Mouse (Mus musculus): ENCODE measurements around the gene Letmd1.
"Not testable (repeated sequence)": the region's sequence is repeated elsewhere in the genome, so short reads cannot be mapped to it uniquely, and the experiment has no call there.

Gene Letmd1

GRCm38 (mm10) chr15:100452486-100452885 is 16.3 kb upstream of the Letmd1 start:
- DNase-seq, result no peak

- no peak for DNase-seq
Measured at GRCm38 (mm10) chr15:100456356-100456991, 12.3 kb upstream of the Letmd1 start.

GRCm38 (mm10) chr15:100457340-100457739 is 11.5 kb upstream of the Letmd1 start:
- DNase-seq, result peak; percentile 82

- DNase-seq, result peak; percentile 71
Measured at GRCm38 (mm10) chr15:100458055-100458454, 10.8 kb upstream of the Letmd1 start.

DNA sequence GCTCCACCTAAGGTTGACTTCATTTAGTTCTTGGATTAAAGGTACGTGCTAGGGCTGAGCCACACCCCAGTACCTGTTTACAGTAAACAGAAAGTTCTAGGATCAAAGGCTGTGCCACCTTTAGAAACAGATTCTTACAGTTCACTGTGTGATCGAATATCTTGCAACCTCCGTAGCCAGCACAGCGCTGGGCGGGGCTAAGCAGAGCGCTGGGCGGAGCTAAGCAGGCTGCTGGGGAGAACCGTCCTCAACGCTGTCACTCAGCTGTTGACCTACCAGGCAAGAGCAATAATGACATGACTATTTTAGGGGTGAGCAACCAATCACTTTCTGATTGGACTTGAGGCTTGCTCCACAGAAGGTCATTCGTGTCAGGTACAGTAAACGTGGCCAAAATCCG is 7.9 kb upstream of the Letmd1 start:
- DNase-seq, result no peak

DNA sequence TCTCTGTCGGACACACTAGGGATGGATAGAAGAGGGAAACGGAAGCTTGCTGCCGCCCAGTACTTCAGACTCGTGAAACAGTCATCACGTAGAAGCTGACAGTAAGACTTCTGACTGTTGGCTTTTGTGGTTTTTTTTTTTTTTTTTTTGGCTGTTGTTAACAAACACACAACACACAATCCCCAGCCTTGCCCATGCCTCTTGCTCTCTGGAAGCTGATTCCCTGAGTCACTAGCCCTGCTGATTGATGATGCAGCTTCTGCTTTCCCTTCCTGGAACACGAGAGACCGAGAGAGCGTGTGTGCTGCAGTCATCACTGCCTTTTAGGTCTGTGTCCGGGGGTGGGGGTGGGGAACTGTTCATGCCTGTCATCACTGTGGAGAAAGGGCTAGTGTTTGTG is 7.2 kb upstream of the Letmd1 start:
- no peak for DNase-seq

DNA sequence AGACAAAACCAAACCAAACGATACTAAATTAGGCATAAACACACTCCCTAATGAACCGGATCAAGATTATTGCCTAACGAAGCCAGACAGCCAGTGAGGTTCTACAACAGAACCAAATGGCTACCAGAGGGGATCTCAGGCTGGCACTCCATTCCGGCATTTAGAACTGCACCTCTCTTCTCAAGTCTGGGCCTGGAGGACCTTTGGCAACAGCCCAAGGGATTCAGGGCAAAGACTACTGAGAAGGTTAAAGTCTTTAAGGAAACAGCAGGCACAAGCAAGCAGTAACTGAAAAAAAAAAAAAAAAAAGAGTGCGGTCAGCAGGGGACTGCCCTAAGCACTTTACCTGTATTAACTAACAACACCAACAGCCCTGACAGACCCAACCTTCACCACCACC is 6.7 kb upstream of the Letmd1 start:
- no peak for DNase-seq

DNA sequence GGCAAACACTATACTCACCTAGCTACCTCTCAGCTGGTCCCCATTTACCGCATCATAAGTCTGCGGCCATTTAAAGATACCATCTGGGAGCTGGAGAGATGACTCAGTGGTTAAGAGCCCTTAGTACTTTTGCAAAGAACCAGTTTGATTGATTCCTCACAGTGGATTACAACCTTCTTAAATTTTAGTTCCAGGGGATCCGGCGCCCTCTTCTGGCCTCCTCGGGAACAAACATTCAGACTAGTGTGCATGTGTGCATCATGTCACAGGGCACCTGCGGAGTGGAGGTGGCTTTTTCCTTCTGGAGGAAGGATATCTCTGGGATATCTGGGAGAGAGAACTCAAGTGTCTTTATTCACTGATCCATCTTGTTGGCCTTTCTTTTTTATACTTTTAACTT is 5.1 kb upstream of the Letmd1 start:
- DNase-seq, result peak; percentile 78

DNA sequence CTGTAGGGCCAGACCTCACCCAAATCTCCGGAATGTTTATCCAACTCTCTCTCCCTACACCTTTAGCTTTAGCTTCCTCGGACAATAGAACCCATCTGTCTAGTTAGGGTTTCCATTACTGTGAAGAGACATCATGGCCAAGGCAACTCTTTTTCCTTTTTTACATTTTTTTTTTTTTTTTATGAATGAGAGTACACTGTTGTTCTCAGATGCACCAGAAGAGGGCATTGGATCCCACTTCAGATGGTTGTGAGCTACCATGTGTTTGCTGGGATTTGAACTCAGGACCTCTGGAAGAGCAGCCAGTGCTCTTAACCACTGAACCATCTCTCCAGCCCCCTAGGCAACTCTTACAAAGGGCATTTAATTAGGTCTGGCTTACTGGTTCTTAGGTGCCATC is 3.4 kb upstream of the Letmd1 start:
- DNase-seq, result no peak

- DNase-seq, result no peak
Measured at GRCm38 (mm10) chr15:100467738-100468137, 1.1 kb upstream of the Letmd1 start.

DNA sequence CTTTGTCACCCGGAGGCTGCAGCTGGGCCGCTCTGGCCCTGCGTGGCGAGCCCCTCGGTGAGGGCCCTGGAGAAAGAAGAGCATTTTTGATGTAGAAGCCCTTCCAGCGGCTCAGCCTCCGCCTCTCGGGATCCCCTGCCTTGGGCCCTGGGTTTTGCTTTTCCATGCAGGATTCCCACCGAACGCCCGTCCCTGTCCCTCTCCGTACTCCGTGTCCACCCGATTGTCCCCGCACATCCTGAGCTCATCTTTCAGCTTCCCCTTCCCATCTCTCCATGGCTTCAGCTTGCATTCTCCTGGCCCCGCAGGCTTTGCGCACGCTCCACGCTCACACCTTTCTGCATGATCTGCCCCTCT is 344 bp downstream of the Letmd1 start:
- DNase-seq, result no peak

DNA sequence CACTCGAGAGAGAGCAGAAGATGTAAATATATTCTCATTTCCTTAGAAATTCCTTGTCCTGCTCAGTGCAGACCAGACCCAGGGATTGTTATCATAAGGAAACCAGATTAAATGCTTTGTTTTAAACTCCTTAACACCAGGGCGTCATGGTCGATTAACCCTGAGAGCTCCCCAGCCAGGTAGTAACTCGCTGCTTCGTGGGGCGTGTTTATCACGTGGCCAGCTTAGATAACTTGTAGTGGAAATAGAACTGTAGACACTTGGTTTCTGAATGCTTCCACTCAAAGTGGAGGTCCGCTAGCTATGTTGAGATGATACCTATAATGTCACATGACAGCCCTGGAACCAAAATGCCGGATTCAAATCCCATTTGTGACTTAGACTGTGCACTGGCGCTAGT is 1.2 kb downstream of the Letmd1 start:
- DNase-seq, result no peak

GRCm38 (mm10) chr15:100473926-100474503 is 5.2 kb downstream of the Letmd1 start:
- DNase-seq, result no peak

DNA sequence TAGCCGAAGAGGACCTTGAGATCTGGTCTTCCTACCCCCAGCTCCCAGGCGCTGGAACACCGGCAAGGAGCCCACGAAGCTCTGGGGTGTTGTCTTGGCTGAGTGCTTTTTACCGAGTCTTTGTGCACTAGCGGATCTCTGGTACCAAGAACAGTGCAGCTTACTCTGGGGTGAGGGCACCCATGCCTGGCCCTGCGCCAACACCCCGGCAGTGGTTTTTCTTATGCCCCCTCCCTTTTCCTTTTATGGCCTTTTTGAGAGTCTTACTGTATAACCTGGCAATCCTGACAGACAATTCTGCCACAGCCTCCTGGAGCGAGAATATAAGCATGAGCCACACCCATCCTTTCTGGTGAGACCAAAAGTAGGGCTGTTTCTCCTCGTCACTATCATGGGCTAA is 9.5 kb downstream of the Letmd1 start:
- DNase-seq, result no peak

DNA sequence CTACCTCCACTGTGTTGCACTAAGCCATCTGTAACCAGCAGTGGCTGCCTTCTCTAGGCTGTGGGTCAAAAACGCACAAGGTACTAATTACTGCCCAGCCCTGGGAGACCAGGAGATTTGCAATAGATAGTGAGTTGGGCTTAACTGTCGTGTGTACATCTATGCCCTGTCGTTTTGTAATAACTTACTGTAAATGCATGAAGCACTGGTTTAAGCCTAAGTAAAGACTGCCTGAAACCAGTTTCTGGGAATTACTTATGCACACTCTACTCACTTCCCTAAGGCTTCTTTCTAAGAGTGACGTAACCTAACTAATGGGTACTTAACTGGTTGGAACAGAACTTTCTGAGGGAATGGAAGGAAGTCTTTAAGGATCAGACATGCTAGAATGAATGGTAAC is 10.1 kb downstream of the Letmd1 start:
- no peak for DNase-seq

DNA sequence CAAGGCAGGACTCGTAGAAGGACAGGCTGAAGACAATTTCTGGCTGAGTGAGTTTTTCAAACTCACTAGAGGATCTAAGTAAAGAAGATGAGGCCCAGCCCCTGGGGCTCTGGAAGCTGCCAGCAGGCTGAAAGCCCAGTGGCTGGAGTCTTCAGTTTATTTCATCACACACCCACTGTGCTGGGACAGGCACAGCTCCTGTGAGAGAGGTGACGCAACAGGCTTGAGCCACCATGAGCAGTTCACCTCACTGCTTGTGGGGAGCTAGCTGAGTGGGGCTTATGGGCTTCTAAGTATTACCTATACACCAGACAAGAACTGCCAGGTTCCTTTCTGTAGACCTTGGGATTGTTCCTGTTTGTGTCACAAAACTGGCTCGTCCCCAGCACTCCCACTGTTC is 16.8 kb downstream of the Letmd1 start:
- no peak for DNase-seq

DNA sequence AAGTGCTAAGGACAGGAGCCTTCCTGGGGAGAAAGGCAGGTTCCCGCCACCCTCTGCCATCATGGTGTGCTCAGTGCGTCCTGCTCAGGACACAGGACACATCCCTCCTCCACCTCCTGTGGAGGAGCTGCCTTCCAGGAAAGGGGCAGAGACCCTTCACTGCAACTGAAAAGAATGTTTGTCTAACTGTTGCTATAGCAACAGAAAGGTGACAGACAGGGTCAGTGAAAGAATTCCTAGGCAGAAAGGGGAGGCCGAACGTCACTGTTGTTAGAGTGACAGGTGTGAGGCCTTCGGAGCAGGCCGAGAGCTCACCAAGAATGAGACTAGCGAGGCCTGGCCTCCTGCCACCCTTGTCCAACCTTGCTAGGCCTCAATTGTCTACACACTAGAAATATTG is 17.6 kb downstream of the Letmd1 start:
- DNase-seq, result no peak

DNA sequence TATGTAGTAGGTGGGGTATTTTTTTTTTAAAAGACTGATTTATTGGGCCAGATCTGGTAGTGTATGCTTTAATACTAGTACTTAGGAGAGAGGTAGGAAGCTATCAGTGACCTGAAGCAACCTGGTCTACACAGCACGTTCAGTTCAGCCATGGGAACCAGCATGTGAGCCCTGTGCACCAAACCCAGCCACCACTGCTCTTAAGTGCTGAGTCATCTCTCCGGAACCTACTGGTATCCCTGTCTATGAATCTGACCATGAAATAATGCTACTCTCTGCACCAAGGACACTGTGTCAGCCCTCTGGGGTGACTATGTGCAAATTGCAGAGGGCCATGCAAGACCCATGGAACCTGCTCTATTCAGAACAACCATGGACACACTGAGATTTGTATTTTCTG is 18.2 kb downstream of the Letmd1 start:
- no peak for DNase-seq

- DNase-seq, result not testable (repeated sequence)
Measured at GRCm38 (mm10) chr15:100488297-100488696, 19.5 kb downstream of the Letmd1 start.

DNA sequence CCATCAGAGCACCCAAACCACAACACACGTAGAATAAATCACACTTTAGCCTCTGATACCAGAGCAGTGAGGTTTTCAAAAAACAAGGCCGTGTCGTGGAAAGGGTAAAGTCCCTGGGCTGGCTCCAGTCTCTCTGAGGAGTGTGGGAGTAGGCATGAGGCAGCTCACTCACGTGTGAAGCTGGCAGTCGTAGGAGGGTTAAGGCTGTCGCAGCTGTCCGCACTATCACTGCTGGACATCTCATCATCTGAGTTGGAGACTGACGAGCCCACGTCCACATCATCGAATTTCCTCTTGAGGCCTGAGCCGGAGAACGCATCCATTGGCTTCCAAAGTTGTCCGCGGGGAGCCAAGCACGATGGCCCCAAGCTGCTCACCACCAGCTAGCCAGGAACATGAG is 20.4 kb downstream of the Letmd1 start:
- DNase-seq, result no peak

DNA sequence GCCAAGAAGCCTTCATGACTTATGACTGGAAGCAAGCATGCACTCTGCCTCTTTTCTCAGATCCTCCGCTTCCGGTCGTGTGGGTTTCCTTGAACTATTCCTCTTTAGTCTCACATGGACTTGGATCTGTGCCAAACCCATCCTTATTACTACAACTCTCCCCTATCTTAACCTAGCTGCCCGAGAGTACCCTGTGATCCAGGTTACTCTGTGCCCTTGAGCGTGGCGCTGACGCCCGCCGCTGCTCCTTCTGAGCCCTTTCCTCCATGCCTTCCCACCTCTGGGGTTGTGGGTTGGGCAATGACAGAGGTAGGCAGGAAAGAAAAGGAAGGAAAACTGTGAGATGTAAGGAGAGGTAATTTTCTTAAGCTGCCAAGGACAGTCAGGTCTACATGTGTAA is 23.1 kb downstream of the Letmd1 start:
- no peak for DNase-seq

DNA sequence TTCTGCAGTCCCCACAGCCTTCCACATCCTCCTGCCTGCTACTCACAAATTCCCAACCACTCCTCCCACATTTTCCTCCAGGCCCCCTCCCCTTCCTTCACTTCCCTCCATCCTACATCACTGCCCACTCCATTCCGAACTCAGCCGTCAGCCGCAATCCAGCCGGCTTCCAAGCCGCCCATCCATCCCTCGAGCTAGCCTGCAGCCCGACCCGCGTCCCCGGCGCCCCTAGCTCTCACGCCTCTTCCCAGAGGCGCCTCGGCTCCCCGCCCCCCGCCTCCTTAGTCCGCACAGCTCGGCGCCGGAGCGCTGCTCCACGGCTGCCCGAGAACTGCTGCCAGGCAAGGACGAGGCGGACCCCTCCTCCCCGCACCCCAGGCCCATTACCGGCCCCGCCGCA is 25.8 kb downstream of the Letmd1 start:
- DNase-seq, result peak; percentile 59

DNA sequence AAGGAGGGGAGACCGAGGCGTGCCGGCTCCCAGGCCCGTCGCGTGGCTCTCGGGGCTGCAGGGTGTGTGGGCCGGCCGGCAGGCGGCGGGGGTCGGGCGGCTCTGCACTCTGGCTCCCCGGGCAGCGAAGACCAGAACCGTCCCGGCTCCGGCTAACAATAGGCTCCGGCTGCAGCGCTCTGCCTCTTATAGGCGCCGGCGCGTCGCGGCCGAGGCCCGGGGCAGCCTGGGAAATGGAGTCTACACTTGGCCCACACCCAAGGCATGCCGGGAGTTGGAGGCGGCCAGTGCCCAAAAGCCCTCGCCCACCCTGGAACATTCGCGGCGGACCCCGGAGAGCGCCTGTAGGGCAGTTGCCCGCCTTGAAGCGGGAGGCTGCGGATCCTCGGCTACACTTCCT is 26.3 kb downstream of the Letmd1 start, which contains the start of gene Csrnp2:
Gene Csrnp2, minus strand, starts transcription at position 387 of the 400 bp plus-strand sequence.
- peak; percentile 94 for DNase-seq

- DNase-seq, result not testable (repeated sequence)
Measured at GRCm38 (mm10) chr15:100499506-100499905, 30.7 kb downstream of the Letmd1 start.

Measured in right cerebral cortex, postnatal 14 days (tissue).